Mouse (Mus musculus) hindbrain, embryonic 12.5 days (tissue): ENCODE data around the gene Armc3. TPM values are rescaled to one million over a fixed set of nuclear protein-coding genes. Genes with fewer than 3 reads are reported as not detected.

Experiments
- ATAC-seq: fragments of 200-750 bp; cut with Nextera tagmentation; 2 replicates; pipeline ENCODE4 v1.8.0; 2017; ENCODE audit warnings: moderate TSS enrichment; ENCODE audit not compliant: low FRiP score
- H3K27ac ChIP-seq: fragments of 300-500 bp; sonication (generic); 2 replicates; pipeline ENCODE4 v1.5.1; 2016; ENCODE audit warnings: mild to moderate bottlenecking
- H3K27me3 ChIP-seq: fragments of 300-500 bp; sonication (generic); 2 replicates; pipeline ENCODE4 v1.6.1; 2016; ENCODE audit warnings: mild to moderate bottlenecking
- H3K36me3 ChIP-seq: fragments of 300-500 bp; sonication (generic); 2 replicates; pipeline ENCODE4 v1.6.1; 2016; ENCODE audit warnings: mild to moderate bottlenecking
- H3K4me1 ChIP-seq: fragments of 300-500 bp; sonication (generic); 2 replicates; pipeline ENCODE4 v1.6.1; 2016
- H3K4me2 ChIP-seq: fragments of 300-500 bp; sonication (generic); replicated peaks from 2 replicates; pipeline ENCODE4 v1.6.1; 2016; ENCODE audit warnings: mild to moderate bottlenecking
- H3K4me3 ChIP-seq: fragments of 300-500 bp; sonication (generic); 2 replicates; pipeline ENCODE4 v1.5.1; 2016; ENCODE audit warnings: mild to moderate bottlenecking
- H3K9ac ChIP-seq: fragments of 300-500 bp; sonication (generic); 2 replicates; pipeline ENCODE4 v1.6.1; 2016; ENCODE audit warnings: mild to moderate bottlenecking, moderate library complexity
- H3K9me3 ChIP-seq: fragments of 300-500 bp; sonication (generic); replicated peaks from 2 replicates; pipeline ENCODE4 v1.6.1; 2016; ENCODE audit warnings: mild to moderate bottlenecking
- WGBS: fragments of 180-500 bp; shearing (Covaris S2); methylation state at CpG from one replicate; pipeline ENCODE4 v1.1.7; 2016; 5-methylcytosine and 5-hydroxymethylcytosine counted together
- polyA plus RNA-seq: library from polyadenylated mRNA; unstranded; fragments of >200 nt; fragmentation: Nextera tagmentation; extraction: Ambion mirVana; gene quantifications from 2 replicates; pipeline ENCODE4 v1.2.1, GENCODE M21; 2016

Armc3 gene
- polyA plus RNA-seq, 1 experiment from 2014 or later = 1.9 TPM

DNA sequence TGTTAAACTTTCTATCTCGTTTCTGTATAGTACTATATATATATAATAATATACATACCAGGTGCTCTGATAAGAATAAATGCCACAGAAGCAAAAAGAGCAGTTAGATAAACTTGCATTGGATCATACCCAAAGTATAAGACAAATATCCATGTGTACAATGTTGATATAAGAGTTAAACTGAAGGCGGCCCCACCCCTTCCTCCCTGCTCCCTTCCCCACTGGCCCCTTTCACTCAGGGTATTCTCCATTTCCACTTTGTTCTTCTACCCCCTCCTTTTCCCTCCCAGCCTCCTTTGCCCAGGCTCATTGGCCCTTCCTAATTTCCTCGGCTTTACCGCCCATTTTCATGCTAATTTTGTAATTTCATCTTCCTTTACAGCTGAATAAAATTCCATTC is 36.5 kb downstream of the Armc3 start:
- Histone ChIP-seq H3K9me3 (0 out of 2 replicates have a peak, but pooled peaks cover 3% of the 10 kb centered on the region), H3K9ac (no peak overlapping the region), H3K4me3 (no peak overlapping the region), H3K27me3 (no peaks in the 10 kb centered on the region), H3K4me1 (no peaks in the 10 kb centered on the region), H3K4me2 (no peak overlapping the region), H3K27ac (no peak overlapping the region), H3K36me3 (no peaks in the 10 kb centered on the region)
- no peak for ATAC-seq
- WGBS = 63% methylated on average over 4 of the region's 4 CpGs

DNA sequence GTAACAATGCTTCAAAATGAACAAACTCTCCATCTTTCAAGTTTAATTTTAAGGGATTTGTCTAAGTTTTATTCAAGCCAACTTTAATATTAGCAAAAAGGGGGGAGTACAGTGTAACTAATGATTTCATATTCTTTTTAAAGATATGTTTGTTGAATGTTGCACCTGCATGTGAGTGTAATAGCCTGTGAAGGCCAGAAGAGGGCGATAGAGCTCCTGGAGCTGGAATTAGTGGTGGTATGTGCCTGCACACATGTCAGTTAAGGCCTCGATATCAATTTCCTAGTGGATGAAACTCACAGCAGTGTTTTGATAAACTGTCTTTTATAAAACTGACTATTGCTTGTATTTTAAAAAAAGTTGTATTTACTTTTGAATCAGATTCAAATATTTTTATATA is 39.7 kb downstream of the Armc3 start:
- Histone ChIP-seq H3K4me2 (no peak overlapping the region), H3K27me3 (no peaks in the 10 kb centered on the region), H3K36me3 (no peaks in the 10 kb centered on the region), H3K4me1 (no peaks in the 10 kb centered on the region), H3K27ac (no peak overlapping the region), H3K4me3 (no peak overlapping the region), H3K9me3 (no peaks in the 10 kb centered on the region), H3K9ac (no peak overlapping the region)
- WGBS = 62% methylated on average over 2 of the region's 2 CpGs
- no peak for ATAC-seq

GRCm38 (mm10) chr2:19249611-19250010 is 50.5 kb downstream of the Armc3 start:
- Histone ChIP-seq H3K36me3 (no peaks in the 10 kb centered on the region), H3K27ac (no peak overlapping the region), H3K9me3 (no peaks in the 10 kb centered on the region), H3K27me3 (no peaks in the 10 kb centered on the region), H3K4me2 (no peak overlapping the region), H3K9ac (no peak overlapping the region), H3K4me1 (no peaks in the 10 kb centered on the region), H3K4me3 (no peak overlapping the region)
- ATAC-seq = no peak
- WGBS = 94% methylated on average over 11 of the region's 11 CpGs

DNA sequence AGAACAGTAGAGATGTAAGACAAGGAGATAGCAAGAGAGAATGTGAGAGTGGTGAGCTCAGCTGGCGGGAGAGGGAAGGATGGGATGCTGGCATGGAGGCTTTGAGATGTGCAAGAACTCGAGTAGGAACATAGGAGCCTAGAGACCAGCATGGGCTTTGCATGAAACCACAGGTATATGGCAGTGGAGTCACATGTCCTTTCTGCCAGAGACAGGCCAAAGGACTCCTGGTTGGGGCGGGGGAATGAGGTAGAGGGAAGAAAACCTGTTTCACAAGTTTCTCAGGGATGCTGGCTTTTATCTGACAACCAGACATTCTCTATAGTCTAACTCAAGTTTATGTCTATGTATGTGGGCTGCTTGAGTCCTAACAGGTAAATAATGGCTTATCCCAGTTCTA is 55.9 kb downstream of the Armc3 start:
- ATAC-seq = no peak
- Histone ChIP-seq H3K36me3 (no peaks in the 10 kb centered on the region), H3K9me3 (no peaks in the 10 kb centered on the region), H3K27me3 (no peaks in the 10 kb centered on the region), H3K27ac (no peak overlapping the region), H3K4me1 (no peaks in the 10 kb centered on the region), H3K9ac (no peak overlapping the region), H3K4me2 (no peak overlapping the region), H3K4me3 (no peak overlapping the region)
- WGBS = 84% methylated on average over 3 of the region's 3 CpGs

DNA sequence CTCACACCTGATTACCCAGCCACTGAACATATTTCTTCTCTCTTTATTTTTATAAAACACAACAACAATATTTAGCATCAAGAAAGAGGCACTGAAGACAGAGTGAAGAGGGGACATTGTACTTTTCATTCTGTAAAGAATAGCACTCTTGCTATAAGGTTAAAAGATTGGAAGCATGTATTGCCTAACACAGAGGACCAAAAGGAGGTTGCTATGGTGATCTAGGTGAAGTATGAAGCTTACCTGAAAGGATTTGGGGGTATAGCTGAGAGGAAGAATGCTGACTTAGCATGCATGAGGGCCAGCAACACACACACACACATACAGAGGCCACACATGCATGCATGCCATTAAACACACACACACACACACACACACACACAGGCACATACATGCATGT is 58.2 kb downstream of the Armc3 start:
- Histone ChIP-seq H3K27ac (no peak overlapping the region), H3K4me1 (no peaks in the 10 kb centered on the region), H3K4me3 (no peak overlapping the region), H3K9me3 (no peaks in the 10 kb centered on the region), H3K4me2 (no peak overlapping the region), H3K9ac (no peak overlapping the region), H3K27me3 (no peaks in the 10 kb centered on the region), H3K36me3 (no peaks in the 10 kb centered on the region)
- ATAC-seq = no peak

DNA sequence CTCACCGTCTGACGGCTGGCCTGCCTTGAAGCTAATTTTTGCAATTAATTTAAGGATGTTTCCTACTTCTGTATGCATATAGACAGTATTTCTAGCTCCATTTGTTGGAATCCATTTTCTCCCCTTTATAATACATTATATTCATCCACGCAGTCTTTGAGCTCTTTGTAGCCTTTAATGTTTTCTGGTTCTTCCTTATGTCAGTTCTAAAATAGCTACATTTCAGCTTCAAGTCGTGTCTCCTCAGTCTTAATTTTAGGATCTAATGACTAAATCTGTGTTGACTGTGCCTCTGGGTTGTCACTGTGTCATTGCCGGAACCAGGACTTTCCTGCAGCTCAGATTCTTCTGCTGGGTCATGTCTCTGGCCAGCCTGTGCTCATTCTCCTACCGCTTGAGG is 61.3 kb downstream of the Armc3 start:
- H3K9me3 ChIP-seq = no peaks in the 10 kb centered on the region
- H3K36me3 ChIP-seq = no peaks in the 10 kb centered on the region
- no peaks in the 10 kb centered on the region for H3K4me1 ChIP-seq
- no peaks in the 10 kb centered on the region for H3K27me3 ChIP-seq
- no peak for ATAC-seq
- H3K4me2 ChIP-seq = no peak overlapping the region
- no peak overlapping the region for H3K9ac ChIP-seq
- H3K27ac ChIP-seq = no peak overlapping the region
- WGBS = 82% methylated on average over 6 of the region's 6 CpGs
- no peak overlapping the region for H3K4me3 ChIP-seq

- WGBS = 57% methylated on average over 5 of the region's 5 CpGs
- H3K27ac ChIP-seq = no peak overlapping the region
- ATAC-seq = no peak
- H3K27me3 ChIP-seq = no peaks in the 10 kb centered on the region
- H3K4me1 ChIP-seq = no peaks in the 10 kb centered on the region
- H3K4me2 ChIP-seq = no peak overlapping the region
- no peak overlapping the region for H3K9ac ChIP-seq
- no peak overlapping the region for H3K4me3 ChIP-seq
- no peaks in the 10 kb centered on the region for H3K9me3 ChIP-seq
- no peaks in the 10 kb centered on the region for H3K36me3 ChIP-seq
Observed at GRCm38 (mm10) chr2:19263375-19263774, 64.3 kb downstream of the Armc3 start.

DNA sequence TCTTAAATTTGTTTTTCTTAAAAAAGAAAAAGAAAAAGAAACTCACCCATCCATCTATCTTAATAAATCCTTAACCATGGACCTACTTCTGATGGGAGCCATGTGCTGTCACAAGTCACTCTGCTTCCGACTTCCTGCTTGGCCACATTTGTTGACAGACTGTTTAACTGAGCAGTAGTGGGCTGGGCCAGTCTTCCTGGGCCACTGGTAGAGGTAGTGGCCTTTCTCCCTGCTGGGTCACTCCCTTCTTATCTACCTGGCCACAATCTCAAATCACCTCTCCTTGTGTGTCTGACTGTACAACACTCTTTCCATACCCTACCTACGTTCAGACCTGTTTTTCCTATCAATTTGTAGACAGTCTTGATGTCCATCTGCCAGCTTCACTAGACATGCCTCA is 66.7 kb downstream of the Armc3 start:
- Histone ChIP-seq H3K4me1 (no peaks in the 10 kb centered on the region), H3K27ac (no peak overlapping the region), H3K9me3 (no peaks in the 10 kb centered on the region), H3K4me2 (no peak overlapping the region), H3K4me3 (no peak overlapping the region), H3K9ac (no peak overlapping the region), H3K36me3 (no peaks in the 10 kb centered on the region), H3K27me3 (peaks cover 3% of the 10 kb centered on the region; the same call in 1 of the 2 replicates)
- WGBS = 78% methylated on average over 2 of the region's 2 CpGs
- no peak for ATAC-seq

- 70% methylated on average over 2 of the region's 2 CpGs for WGBS
- Histone ChIP-seq H3K36me3 (no peaks in the 10 kb centered on the region), H3K4me1 (no peaks in the 10 kb centered on the region)
Observed at GRCm38 (mm10) chr2:19267396-19267795, 68.3 kb downstream of the Armc3 start.

DNA sequence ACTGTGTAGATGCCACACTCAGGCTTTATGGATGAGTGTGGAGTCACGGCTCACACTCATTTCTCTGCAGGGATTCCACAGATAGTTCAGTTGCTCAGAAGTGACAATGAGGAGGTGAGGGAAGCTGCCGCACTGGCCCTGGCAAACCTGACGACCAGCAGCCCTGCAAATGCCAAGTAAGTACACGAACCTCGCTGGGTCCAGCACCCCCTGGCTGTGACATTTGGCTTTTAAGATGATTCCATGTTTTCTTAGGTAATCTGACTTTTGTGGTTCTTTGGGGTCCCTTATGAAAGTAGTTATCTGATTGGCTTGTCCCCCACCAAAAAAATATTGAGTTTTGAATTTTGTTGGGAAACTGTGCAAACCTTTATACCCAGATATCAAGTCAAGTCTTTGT is 70.9 kb downstream of the Armc3 start:
- Histone ChIP-seq H3K9me3 (no peaks in the 10 kb centered on the region), H3K27me3 (peaks cover 4% of the 10 kb centered on the region; the same call in 1 of the 2 replicates), H3K27ac (no peak overlapping the region), H3K4me1 (no peaks in the 10 kb centered on the region), H3K4me3 (no peak overlapping the region), H3K36me3 (no peaks in the 10 kb centered on the region), H3K4me2 (no peak overlapping the region), H3K9ac (no peak overlapping the region)
- 62% methylated on average over 5 of the region's 5 CpGs for WGBS
- ATAC-seq = no peak

More at GRCm38 (mm10) chr2:19267396-19267795, 68.3 kb downstream of the Armc3 start:
- Histone ChIP-seq H3K27me3 (peaks cover 4% of the 10 kb centered on the region; the same call in 1 of the 2 replicates), H3K27ac (no peak overlapping the region), H3K4me2 (no peak overlapping the region), H3K9ac (no peak overlapping the region), H3K4me3 (no peak overlapping the region), H3K9me3 (no peaks in the 10 kb centered on the region)
- no peak for ATAC-seq

- Histone ChIP-seq H3K4me3 (no peak overlapping the region), H3K9ac (no peak overlapping the region), H3K27ac (no peak overlapping the region), H3K4me1 (no peaks in the 10 kb centered on the region), H3K36me3 (no peaks in the 10 kb centered on the region), H3K9me3 (no peaks in the 10 kb centered on the region), H3K27me3 (peaks cover 4% of the 10 kb centered on the region; the same call in 1 of the 2 replicates), H3K4me2 (no peak overlapping the region)
- WGBS = 31% methylated on average over 9 of the region's 9 CpGs
- no peak for ATAC-seq
Observed at GRCm38 (mm10) chr2:19270709-19271120, 71.6 kb downstream of the Armc3 start.

- Histone ChIP-seq H3K36me3 (no peaks in the 10 kb centered on the region), H3K27me3 (peaks cover 4% of the 10 kb centered on the region; the same call in 1 of the 2 replicates), H3K9ac (no peak overlapping the region), H3K4me3 (no peak overlapping the region), H3K4me2 (no peak overlapping the region), H3K9me3 (no peaks in the 10 kb centered on the region), H3K4me1 (no peaks in the 10 kb centered on the region), H3K27ac (no peak overlapping the region)
- ATAC-seq = no peak
- WGBS = 83% methylated on average over 2 of the region's 2 CpGs
Observed at GRCm38 (mm10) chr2:19274583-19274982, 75.5 kb downstream of the Armc3 start.

DNA sequence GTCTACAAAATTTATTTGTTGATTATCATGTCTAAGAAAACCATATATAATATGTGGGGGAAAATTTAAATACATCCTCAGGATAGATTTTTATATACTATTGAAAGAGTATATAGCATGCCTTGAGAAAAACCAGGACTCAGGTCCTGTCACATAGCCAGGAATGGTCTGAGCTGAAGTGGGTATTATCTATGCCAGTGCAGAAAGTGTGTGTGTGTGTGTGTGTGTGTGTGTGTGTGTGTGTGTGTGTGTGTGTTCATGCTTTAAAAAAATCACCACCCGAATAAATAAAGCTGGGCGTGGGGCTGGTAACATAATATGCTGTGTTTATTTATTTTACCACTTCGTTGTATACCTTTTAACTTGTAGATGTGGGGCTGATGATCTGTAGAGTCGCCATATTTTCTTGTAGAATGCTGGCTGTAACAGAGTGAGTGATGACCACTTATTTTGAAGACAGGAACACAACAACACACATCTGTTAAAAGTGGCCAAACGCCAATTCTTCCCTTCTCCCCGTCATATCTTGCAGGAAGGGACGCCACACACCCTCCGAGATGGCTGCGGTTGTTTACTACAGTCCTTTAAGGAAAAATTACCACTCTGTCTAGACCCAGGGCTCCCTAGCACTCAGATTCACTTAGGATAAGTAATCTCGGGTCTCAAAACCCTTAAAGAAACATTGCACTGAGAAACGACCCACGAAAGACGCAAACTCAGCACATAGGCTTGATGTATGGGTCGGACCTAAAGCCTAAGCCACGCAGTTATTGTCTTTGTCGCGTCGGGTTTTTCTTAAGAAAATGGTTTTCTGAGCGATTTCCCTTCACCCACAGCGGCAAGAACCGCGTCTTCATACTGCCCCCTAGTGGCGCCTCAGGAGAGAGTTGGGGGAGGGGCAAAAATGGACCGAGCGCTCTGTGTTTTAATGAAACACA is 76.8 kb downstream of the Armc3 start:
- peak overlapping the region; percentile 78 for H3K27ac ChIP-seq
- peak overlapping the region; percentile 66 for H3K4me2 ChIP-seq
- ATAC-seq = peak; percentile 87
- WGBS = 11% methylated on average over 25 of the region's 25 CpGs
- H3K9ac ChIP-seq = peak overlapping the region; percentile 69
- H3K4me3 ChIP-seq = peak overlapping the region; percentile 39
- peaks cover under 1% of the 10 kb centered on the region; the same call in 1 of the 2 replicates for H3K27me3 ChIP-seq
- no peaks in the 10 kb centered on the region for H3K36me3 ChIP-seq
- H3K4me1 ChIP-seq = no peaks in the 10 kb centered on the region
- no peaks in the 10 kb centered on the region for H3K9me3 ChIP-seq
